Mouse (Mus musculus): ENCODE measurements around the gene Tmem109.

Gene Tmem109

DNA sequence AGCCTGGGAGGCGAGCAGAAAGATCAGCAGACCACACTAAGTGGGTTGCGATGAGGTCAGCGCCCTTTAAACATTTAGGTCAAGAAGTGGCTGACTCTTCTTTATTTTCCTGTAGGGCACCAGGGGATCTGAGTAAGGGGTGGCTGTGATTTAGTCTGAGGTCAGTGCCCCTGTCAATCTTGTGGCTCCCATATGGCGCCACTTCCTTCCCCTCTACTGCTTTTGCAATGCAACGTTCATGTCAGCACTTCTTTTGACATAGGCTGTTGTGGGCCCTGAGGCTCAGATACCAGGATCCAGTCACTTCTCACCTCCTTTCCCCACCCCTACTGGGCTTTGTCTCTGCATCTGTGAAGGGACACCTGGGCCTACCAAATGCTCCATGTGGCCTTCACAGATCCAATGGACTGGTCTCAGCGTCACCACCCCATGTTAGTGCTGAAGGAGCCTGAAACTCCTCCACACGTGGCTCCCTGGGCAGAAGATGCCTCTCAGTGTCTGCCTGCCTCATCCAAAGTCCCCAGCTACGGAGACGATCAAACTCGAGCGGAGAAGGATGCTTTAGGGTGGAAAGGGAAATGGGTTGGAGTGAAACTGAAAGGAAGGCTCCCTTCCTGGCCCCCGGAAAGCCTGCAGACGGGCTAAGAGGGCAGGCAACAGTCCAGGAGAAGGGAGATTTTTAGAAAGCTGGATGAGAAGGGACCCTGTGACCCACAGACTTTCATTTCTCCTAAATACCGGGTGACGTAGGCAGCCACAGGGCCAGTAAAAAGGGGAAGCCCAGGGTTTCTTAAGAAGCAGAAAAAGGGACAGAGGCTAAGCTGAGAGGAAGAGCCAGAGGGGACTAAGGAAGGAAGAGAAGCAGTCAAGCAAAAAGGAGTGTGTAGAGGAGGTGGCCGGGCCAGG, 39.8 kb downstream of the Tmem109 start:
- DNase-seq (ENCODE audit: low read depth): no peak

GRCm38 (mm10) chr19:10839010-10839892, 42.5 kb downstream of the Tmem109 start, which contains the start of gene Slc15a3:
Gene Slc15a3, plus strand, starts transcription at chr19:10839727.
- DNase-seq (ENCODE audit: low read depth): no peak

DNA sequence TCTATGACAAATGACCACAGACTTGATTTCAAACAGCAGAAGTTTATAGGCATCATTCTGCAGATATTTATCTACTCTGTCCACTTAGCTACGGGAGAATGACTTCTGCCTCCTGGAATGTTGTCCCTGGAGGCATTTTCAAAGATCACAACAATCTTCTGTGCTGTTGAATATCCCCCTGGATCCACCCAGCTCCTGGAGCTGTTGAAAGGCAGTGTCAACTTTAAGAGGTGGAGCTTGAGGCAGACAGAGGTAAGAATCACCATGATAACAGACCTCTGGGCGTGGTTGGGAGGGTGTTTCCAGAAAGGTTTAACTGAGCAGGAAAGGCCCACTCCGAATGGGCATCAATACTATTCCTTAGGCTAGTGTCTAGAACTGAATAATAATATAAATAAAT, 46.1 kb downstream of the Tmem109 start:
- no peak for DNase-seq (ENCODE audit: low read depth)

GRCm38 (mm10) chr19:10833611-10834010, 48.2 kb downstream of the Tmem109 start:
- DNase-seq (ENCODE audit: low read depth): peak; percentile 28

DNA sequence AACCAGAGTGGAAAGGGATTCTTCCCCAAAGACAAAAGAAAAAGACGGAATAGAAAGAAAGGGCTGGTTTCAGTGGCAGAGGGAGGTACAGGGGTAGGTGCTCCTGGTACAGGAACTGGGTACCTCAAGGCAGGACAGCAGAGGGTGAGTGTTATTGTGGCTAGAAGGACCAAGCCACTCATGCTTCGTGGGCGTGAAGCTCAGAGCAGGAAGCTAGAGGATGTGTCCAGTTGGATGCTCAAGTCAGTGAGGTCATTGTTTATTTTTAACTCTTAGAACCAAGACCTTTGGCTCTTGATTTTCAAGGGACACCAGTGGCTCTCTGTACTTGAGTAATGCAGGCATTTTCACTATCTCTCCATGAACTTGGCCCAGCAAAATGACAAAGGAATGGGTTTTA, 49.8 kb downstream of the Tmem109 start:
- no peak for DNase-seq (ENCODE audit: low read depth)

GRCm38 (mm10) chr19:10831424-10831823, 50.4 kb downstream of the Tmem109 start:
- no peak for DNase-seq (ENCODE audit: low read depth)

DNA sequence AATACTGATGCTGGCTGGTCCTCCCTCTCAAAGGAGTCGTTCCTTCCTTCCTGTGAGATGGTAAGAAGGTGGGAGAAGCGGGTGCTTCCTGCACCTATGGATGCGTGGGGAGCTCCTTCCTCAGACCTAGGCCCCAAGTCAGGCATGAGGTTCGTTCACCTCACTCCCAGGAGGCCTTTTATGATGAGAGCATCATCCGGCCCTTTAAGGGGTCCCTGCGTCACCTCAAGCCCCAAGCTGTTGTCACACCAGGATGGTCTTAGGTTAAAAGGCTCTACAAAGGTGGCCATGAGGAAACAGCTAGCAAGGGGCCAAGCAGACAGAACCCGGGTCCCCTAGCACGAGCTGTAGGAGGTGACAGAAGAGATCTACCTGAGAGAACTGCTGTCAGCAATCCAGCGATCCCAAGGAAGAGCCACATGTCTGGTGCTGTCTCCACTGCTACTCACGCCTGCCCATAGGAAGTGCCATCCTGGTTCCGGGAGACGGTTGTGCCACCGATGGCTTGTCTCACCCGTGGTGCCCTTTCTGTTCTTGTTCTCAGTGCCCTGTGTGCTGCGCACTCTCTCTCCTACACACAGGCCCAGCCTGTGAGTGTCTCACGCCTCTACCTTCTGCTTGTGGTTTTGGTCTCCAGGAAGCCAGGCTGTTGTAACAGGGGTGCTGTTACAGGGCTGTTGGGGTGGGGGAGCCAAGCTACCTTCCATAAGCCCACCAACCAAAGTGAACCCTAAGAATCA, 52.2 kb downstream of the Tmem109 start, which contains the start of gene Cd6:
TSS of gene Cd6 (minus strand) at position 623 of the 740 bp plus-strand sequence.
- DNase-seq (ENCODE audit: low read depth): no peak

DNA sequence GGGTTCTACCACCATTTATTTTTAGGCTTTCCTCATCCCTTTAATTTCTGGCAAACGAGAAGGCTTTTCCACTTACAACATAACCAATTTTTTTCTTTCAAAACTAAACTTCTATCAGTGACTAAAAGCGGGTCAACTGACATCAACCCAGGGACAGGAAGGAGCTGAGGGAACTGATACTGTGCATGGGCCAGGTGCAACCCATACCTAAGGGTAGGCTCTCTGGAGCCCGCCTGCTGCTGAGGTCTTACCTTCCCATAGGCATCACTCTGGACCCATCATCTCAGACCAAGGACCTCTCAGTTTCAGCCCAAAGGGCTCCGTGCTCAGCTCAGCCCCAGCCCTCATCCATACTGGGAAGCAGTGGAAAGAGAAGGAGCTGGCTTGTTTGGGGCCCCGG, 53.5 kb downstream of the Tmem109 start:
- DNase-seq (ENCODE audit: low read depth): no peak

- DNase-seq (ENCODE audit: low read depth): no peak
Measured at GRCm38 (mm10) chr19:10824061-10824460, 57.7 kb downstream of the Tmem109 start.

DNA sequence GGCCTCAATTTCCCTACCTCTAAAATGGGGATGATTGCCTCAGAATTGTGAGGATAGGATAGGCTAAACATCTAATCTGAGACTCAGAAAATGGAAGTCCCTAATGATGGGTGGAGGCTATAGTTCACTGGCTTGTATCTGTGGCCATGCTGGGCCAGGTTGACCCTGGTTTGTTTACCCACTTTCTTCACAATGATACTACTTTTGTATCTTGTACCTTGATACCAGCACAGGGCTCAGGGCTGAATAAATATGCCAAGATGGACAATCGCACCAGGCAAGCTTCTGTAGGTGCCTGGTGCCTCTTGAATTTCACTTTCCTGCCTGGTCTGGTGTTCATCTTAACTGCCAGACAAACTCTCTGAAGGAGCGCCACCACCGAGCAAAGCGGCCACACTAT, 59.3 kb downstream of the Tmem109 start:
- no peak for DNase-seq (ENCODE audit: low read depth)

DNA sequence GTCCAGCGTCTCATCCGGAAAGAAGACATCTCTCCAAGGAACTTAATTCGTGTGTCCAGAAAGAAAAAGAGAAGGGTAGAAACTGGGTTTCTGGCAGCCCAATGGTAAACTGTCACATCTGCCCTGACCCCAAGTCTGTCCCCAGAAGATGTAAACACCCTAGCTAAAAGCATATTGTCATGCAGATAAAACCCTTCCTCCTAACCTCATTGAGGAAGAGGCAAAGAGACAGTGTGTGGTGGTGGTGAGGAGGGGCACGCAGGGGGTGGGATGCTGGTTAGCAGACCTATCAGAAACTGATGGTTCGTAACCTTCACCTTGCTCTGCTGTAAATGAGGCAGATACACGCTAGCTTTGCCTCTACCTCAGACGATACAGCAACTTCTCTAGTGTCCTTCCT, 60.5 kb downstream of the Tmem109 start:
- DNase-seq (ENCODE audit: low read depth): no peak
